Mouse (Mus musculus) intestine, embryonic 15.5 days (tissue): ENCODE measurements around the gene Ube2k. TPM values are rescaled to one million over a fixed set of nuclear protein-coding genes. Genes with fewer than 3 reads are reported as not detected.

ENCODE experiments used
- ATAC-seq: fragments of 200-750 bp; cut with Nextera tagmentation; 2 replicates; pipeline ENCODE4 v1.8.0; 2017; ENCODE audit warnings: moderate TSS enrichment, moderate library complexity
- H3K27ac ChIP-seq: fragments of 300-500 bp; sonication (generic); 2 replicates; pipeline ENCODE4 v1.5.1; 2015; ENCODE audit warnings: mild to moderate bottlenecking, inconsistent platforms
- H3K27me3 ChIP-seq: fragments of 300-500 bp; sonication (generic); replicated peaks from 2 replicates; pipeline ENCODE4 v1.6.1; 2015; ENCODE audit warnings: inconsistent platforms
- H3K36me3 ChIP-seq: fragments of 300-500 bp; sonication (generic); 2 replicates; pipeline ENCODE4 v1.6.1; 2015; ENCODE audit warnings: inconsistent platforms
- H3K4me1 ChIP-seq: fragments of 300-500 bp; sonication (generic); replicated peaks from 2 replicates; pipeline ENCODE4 v1.6.1; 2015; ENCODE audit warnings: inconsistent platforms
- H3K4me2 ChIP-seq: fragments of 300-500 bp; sonication (generic); replicated peaks from 2 replicates; pipeline ENCODE4 v1.6.1; 2015; ENCODE audit warnings: mild to moderate bottlenecking, inconsistent platforms
- H3K4me3 ChIP-seq: fragments of 300-500 bp; sonication (generic); replicated peaks from 2 replicates; pipeline ENCODE4 v1.5.1; 2015; ENCODE audit warnings: inconsistent platforms
- H3K9ac ChIP-seq: fragments of 300-500 bp; sonication (generic); 2 replicates; pipeline ENCODE4 v1.6.1; 2015; ENCODE audit warnings: inconsistent platforms
- H3K9me3 ChIP-seq: fragments of 300-500 bp; sonication (generic); 2 replicates; pipeline ENCODE4 v1.6.1; 2016; ENCODE audit warnings: inconsistent platforms
- WGBS: fragments of 180-500 bp; shearing (Covaris S2); methylation state at CpG from one replicate; pipeline ENCODE4 v1.1.7; 2015; 5-methylcytosine and 5-hydroxymethylcytosine counted together
- polyA plus RNA-seq: library from polyadenylated mRNA; unstranded; fragments of >200 nt; fragmentation: Nextera tagmentation; extraction: Ambion mirVana; gene quantifications from 2 replicates; pipeline ENCODE4 v1.2.1, GENCODE M21; 2015

Gene Ube2k
- polyA plus RNA-seq, 1 experiment from 2014 or later, result 155 TPM

GRCm38 (mm10) chr5:65541889-65542288 lies 4.9 kb downstream of the Ube2k start:
- 74% methylated on average over 3 of the region's 3 CpGs for WGBS
- no peaks in the 10 kb centered on the region for H3K9me3 ChIP-seq
- ATAC-seq, result no peak
- H3K4me2 ChIP-seq, result no peak overlapping the region
- no peak overlapping the region for H3K27ac ChIP-seq
- no peak overlapping the region for H3K4me3 ChIP-seq
- H3K4me1 ChIP-seq, result no peaks in the 10 kb centered on the region
- H3K36me3 ChIP-seq, result no peaks in the 10 kb centered on the region
- no peak overlapping the region for H3K9ac ChIP-seq
- H3K27me3 ChIP-seq, result no peaks in the 10 kb centered on the region

GRCm38 (mm10) chr5:65543491-65543890 lies 6.5 kb downstream of the Ube2k start:
- Histone ChIP-seq H3K36me3 (no peaks in the 10 kb centered on the region), H3K27me3 (no peaks in the 10 kb centered on the region), H3K27ac (no peak overlapping the region), H3K4me1 (no peaks in the 10 kb centered on the region), H3K4me2 (no peak overlapping the region), H3K4me3 (no peak overlapping the region), H3K9ac (no peak overlapping the region), H3K9me3 (no peaks in the 10 kb centered on the region)
- no peak for ATAC-seq
- 79% methylated on average over 1 of the region's 1 CpGs for WGBS

- 88% methylated on average over 2 of the region's 2 CpGs for WGBS
- ATAC-seq, result no peak
Observed at GRCm38 (mm10) chr5:65544616-65545015, 7.6 kb downstream of the Ube2k start.

DNA sequence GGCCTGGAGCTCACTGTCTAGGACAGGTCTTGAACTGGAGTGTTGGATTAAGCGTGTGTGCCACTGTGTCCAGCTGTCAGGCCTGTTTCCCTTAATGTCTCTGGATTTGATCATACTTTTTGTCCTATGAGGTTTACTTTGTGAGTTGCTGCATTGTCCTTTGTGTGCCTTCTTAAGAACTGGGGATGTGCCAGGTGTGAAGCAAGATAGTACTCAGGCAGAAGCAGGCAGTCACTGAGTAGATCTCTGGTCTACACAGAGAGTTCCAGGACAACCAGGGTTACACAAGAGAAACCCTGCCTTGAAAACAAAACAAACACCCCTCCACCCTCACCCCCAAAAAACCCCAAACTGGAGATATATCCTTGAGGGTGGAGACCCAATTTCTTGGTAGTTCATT lies 12.6 kb downstream of the Ube2k start:
- H3K27ac ChIP-seq, result no peak overlapping the region
- no peaks in the 10 kb centered on the region for H3K9me3 ChIP-seq
- WGBS, result 73% methylated on average over 1 of the region's 1 CpGs
- H3K4me1 ChIP-seq, result no peaks in the 10 kb centered on the region
- ATAC-seq, result no peak
- H3K9ac ChIP-seq, result no peak overlapping the region
- H3K4me2 ChIP-seq, result no peak overlapping the region
- no peaks in the 10 kb centered on the region for H3K27me3 ChIP-seq
- H3K4me3 ChIP-seq, result no peak overlapping the region
- H3K36me3 ChIP-seq, result 0 out of 2 replicates have a peak, but pooled peaks cover 2% of the 10 kb centered on the region

More at GRCm38 (mm10) chr5:65544616-65545015, 7.6 kb downstream of the Ube2k start:
- H3K27me3 ChIP-seq, result no peaks in the 10 kb centered on the region
- H3K9me3 ChIP-seq, result no peaks in the 10 kb centered on the region
- H3K9ac ChIP-seq, result no peak overlapping the region
- H3K4me3 ChIP-seq, result no peak overlapping the region
- no peaks in the 10 kb centered on the region for H3K4me1 ChIP-seq
- no peak overlapping the region for H3K4me2 ChIP-seq
- 0 out of 2 replicates have a peak, but pooled peaks cover 2% of the 10 kb centered on the region for H3K36me3 ChIP-seq
- no peak overlapping the region for H3K27ac ChIP-seq

DNA sequence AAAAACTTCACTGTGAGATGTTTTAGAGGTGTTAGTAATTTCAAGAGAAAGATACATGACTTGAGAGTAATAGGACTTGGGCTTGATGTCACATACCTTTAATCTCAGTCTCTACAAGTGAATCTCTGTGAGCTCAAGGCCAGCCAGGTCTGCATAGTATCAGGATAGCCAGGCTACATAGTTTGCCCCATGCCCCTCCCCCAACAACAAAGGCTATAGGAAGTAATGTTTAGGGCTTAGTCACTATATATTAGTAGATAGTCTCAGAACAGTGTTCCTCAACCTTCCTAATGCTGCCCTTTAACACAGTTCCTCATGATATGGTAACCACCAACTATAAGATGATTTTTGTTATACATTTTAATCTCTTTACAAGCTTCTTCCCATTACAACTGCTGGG lies 20.1 kb downstream of the Ube2k start:
- Histone ChIP-seq H3K36me3 (no peaks in the 10 kb centered on the region), H3K27ac (no peak overlapping the region), H3K4me3 (no peak overlapping the region), H3K27me3 (no peaks in the 10 kb centered on the region), H3K4me1 (0 out of 2 replicates have a peak, but pooled peaks cover 5% of the 10 kb centered on the region), H3K9me3 (no peaks in the 10 kb centered on the region), H3K4me2 (no peak overlapping the region), H3K9ac (no peak overlapping the region)
- ATAC-seq, result 0 out of 2 replicates have a peak, but pooled peaks have one; percentile 23

DNA sequence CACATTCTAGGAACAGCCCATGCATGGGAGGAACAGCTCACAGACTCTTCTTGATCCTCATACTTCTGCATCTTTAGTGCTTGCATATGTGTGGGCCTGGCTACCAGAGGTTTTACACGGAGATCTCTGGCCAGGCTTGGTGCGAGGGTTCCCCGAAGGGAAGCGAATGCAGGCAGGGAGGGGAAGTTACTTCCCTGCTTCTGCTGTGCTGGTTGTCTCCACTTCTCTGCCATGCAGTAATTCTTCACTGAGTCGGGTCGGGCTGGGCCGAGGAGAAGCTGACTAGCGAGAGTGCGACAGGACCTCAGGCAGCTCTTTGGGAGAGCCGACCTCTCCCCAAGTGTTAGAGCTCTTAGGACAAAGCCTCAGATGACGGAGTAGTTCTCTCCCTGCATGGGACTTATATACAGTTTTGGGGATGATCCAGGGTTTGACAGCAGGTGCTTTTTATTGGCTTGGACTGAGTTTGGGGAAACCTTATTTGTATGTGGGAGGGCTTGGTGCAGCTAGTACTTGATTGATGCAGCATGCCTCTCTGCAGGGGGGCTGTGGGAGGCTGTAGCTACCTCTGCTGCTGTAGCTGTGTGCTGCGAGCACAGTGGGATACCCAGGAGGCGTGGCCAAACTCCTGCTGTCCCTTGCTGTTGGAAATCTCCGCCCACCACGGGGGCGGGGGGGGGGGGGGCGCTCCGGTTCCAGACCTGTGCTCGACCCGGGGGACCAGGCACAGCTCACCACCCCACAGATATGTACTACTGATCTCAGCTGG lies 24.3 kb downstream of the Ube2k start:
- ATAC-seq, result no peak
- no peaks in the 10 kb centered on the region for H3K9me3 ChIP-seq
- H3K36me3 ChIP-seq, result no peaks in the 10 kb centered on the region
- no peak overlapping the region for H3K4me3 ChIP-seq
- H3K9ac ChIP-seq, result no peak overlapping the region
- H3K4me1 ChIP-seq, result 0 out of 2 replicates have a peak, but pooled peaks cover 5% of the 10 kb centered on the region
- 43% methylated on average over 18 of the region's 20 CpGs for WGBS
- no peaks in the 10 kb centered on the region for H3K27me3 ChIP-seq
- H3K4me2 ChIP-seq, result no peak overlapping the region
- no peak overlapping the region for H3K27ac ChIP-seq

- no peak for ATAC-seq
- no peak overlapping the region for H3K4me2 ChIP-seq
- no peaks in the 10 kb centered on the region for H3K9me3 ChIP-seq
- H3K4me1 ChIP-seq, result 0 out of 2 replicates have a peak, but pooled peaks cover 5% of the 10 kb centered on the region
- H3K27me3 ChIP-seq, result no peaks in the 10 kb centered on the region
- no peaks in the 10 kb centered on the region for H3K36me3 ChIP-seq
- WGBS, result 81% methylated on average over 2 of the region's 2 CpGs
- no peak overlapping the region for H3K9ac ChIP-seq
- no peak overlapping the region for H3K4me3 ChIP-seq
- H3K27ac ChIP-seq, result no peak overlapping the region
Observed at GRCm38 (mm10) chr5:65565486-65565885, 28.5 kb downstream of the Ube2k start.

DNA sequence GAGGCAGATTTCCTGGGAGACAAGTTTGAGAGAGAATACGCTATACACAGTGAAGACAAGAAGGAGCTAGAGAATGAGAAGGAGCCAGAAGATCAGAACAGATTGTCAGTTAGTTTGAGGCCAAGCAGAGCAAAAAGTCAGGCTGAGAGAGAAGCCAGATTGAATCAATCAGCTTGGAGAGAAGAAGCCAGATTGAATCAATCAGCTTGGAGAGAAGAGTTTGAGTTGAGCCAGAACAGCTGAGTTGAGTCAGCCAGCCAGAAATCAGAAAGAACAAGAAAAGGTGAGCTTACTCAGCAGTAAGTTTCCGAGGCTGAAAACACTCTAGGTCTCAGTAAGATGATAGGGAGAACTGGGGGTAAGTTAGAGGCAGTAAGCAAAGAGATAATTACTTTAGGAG lies 37.8 kb downstream of the Ube2k start:
- no peak overlapping the region for H3K27ac ChIP-seq
- no peaks in the 10 kb centered on the region for H3K9me3 ChIP-seq
- no peaks in the 10 kb centered on the region for H3K27me3 ChIP-seq
- 83% methylated on average over 2 of the region's 2 CpGs for whole genome bisulfite sequencing
- H3K4me1 ChIP-seq, result no peaks in the 10 kb centered on the region
- H3K36me3 ChIP-seq, result 0 out of 2 replicates have a peak, but pooled peaks cover 2% of the 10 kb centered on the region
- no peak overlapping the region for H3K4me3 ChIP-seq
- H3K9ac ChIP-seq, result no peak overlapping the region
- ATAC-seq, result no peak
- no peak overlapping the region for H3K4me2 ChIP-seq

GRCm38 (mm10) chr5:65575896-65576295 lies 38.9 kb downstream of the Ube2k start:
- Histone ChIP-seq H3K36me3 (0 out of 2 replicates have a peak, but pooled peaks cover 2% of the 10 kb centered on the region), H3K4me3 (no peak overlapping the region), H3K9me3 (no peaks in the 10 kb centered on the region), H3K9ac (no peak overlapping the region), H3K27ac (no peak overlapping the region), H3K4me1 (no peaks in the 10 kb centered on the region), H3K4me2 (no peak overlapping the region), H3K27me3 (no peaks in the 10 kb centered on the region)
- ATAC-seq, result no peak
- 92% methylated on average over 2 of the region's 2 CpGs for WGBS

DNA sequence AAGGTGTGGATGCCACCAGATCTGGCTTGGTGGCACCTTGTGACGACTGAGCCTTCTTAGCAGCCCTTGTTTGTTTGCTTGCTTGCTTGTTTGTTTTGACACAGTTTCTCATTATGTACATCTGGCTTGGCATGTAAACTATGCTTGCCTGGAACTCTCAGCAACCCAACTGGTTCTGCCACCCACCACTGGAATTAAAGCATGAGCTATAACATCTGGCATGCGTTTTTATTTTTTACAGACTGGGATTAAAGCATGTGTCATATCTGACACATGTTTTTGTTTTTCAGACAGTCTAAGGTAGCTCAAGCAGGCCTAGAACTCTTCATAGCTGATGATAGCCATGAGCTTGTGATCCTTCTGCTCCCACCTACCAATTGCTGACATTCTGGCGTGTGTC lies 41.5 kb downstream of the Ube2k start:
- Histone ChIP-seq H3K27me3 (no peaks in the 10 kb centered on the region), H3K36me3 (0 out of 2 replicates have a peak, but pooled peaks cover 1% of the 10 kb centered on the region), H3K27ac (no peak overlapping the region), H3K9me3 (no peaks in the 10 kb centered on the region), H3K4me2 (no peak overlapping the region), H3K9ac (no peak overlapping the region), H3K4me3 (no peak overlapping the region), H3K4me1 (no peaks in the 10 kb centered on the region)
- WGBS, result 82% methylated on average over 3 of the region's 3 CpGs
- no peak for ATAC-seq

GRCm38 (mm10) chr5:65586291-65586690 lies 49.3 kb downstream of the Ube2k start:
- Histone ChIP-seq H3K9ac (no peak overlapping the region), H3K27ac (no peak overlapping the region), H3K36me3 (no peaks in the 10 kb centered on the region), H3K9me3 (no peaks in the 10 kb centered on the region), H3K4me2 (no peak overlapping the region), H3K4me1 (no peaks in the 10 kb centered on the region), H3K27me3 (no peaks in the 10 kb centered on the region), H3K4me3 (no peak overlapping the region)
- WGBS, result 69% methylated on average over 5 of the region's 5 CpGs
- peak; percentile 77 for ATAC-seq

GRCm38 (mm10) chr5:65590199-65590598 lies 53.2 kb downstream of the Ube2k start:
- Histone ChIP-seq H3K4me2 (no peak overlapping the region), H3K9ac (no peak overlapping the region), H3K9me3 (no peaks in the 10 kb centered on the region), H3K4me1 (no peaks in the 10 kb centered on the region), H3K27me3 (no peaks in the 10 kb centered on the region), H3K36me3 (no peaks in the 10 kb centered on the region), H3K27ac (no peak overlapping the region), H3K4me3 (no peak overlapping the region)
- 86% methylated on average over 1 of the region's 1 CpGs for WGBS
- ATAC-seq, result no peak

DNA sequence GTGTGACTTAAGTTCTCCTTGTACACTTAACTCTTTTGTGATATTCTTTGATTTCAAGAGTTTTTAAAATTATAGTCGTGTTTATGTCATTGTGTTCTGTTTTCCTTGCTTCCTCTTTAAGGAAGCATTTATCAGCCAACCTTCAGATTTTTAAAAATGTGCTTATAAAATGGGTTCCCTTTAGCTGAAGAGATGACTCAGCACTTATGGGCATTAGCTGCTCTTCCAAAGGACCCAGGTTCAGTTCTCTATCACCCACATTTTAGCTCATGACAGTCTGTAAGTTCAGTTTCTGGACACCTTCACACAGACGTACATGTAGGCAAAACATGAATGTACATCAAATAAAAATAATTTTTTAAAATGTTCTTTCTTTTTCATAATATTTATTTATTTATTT lies 55.4 kb downstream of the Ube2k start:
- no peak for ATAC-seq
- WGBS, result 92% methylated on average over 2 of the region's 2 CpGs
- no peaks in the 10 kb centered on the region for H3K27me3 ChIP-seq
- H3K4me1 ChIP-seq, result no peaks in the 10 kb centered on the region
- H3K4me2 ChIP-seq, result no peak overlapping the region
- no peak overlapping the region for H3K9ac ChIP-seq
- no peaks in the 10 kb centered on the region for H3K36me3 ChIP-seq
- H3K4me3 ChIP-seq, result no peak overlapping the region
- H3K9me3 ChIP-seq, result no peaks in the 10 kb centered on the region
- H3K27ac ChIP-seq, result no peak overlapping the region
